Mouse (Mus musculus) megakaryocyte progenitor cell, adult 5-6 weeks (primary cell): ENCODE data around the gene Thpo. TPM values are rescaled to one million over a fixed set of nuclear protein-coding genes. Genes with fewer than 3 reads are reported as not detected.

Experiments
- ATAC-seq: replicated peaks from 2 replicates; pipeline ENCODE4 v1.8.0; 2016; ENCODE audit warnings: mild to moderate bottlenecking, moderate TSS enrichment, inconsistent platforms; ENCODE audit not compliant: poor library complexity
- total RNA-seq, 2 experiments: library from RNA; stranded (forward) in 1 of 2; stranded (reverse) in 1 of 2; fragments of 157-497, 149-512 nt in 1 of 2; fragments of 200-1000 nt in 1 of 2; gene quantifications; 2 replicates each; pipeline versions ENCODE4 v1.2.3 to v1.2.4; 2015 to 2017

The Thpo gene
- total RNA-seq, 2 experiments from 2014 or later = not detected

DNA sequence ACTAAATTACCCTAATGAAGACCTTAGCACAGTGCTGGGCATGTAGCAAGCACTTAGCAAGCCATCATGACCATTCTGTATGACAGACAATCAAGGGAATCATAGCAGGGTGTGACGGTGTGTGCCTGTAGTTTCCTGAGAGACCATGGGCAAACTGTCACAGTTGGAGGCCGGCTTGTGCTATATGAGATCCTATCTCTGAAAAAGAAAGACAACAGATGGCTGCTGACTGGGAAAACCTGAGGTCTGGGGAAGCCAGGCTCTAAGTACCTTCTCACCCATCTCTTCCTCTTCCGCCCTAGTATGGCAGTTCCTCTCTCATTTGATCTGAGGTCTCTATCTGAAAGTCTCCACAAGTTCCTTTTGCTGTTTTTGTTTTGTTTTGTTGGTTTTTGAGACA is 28.5 kb downstream of the Thpo start:
- ATAC-seq = no peak

DNA sequence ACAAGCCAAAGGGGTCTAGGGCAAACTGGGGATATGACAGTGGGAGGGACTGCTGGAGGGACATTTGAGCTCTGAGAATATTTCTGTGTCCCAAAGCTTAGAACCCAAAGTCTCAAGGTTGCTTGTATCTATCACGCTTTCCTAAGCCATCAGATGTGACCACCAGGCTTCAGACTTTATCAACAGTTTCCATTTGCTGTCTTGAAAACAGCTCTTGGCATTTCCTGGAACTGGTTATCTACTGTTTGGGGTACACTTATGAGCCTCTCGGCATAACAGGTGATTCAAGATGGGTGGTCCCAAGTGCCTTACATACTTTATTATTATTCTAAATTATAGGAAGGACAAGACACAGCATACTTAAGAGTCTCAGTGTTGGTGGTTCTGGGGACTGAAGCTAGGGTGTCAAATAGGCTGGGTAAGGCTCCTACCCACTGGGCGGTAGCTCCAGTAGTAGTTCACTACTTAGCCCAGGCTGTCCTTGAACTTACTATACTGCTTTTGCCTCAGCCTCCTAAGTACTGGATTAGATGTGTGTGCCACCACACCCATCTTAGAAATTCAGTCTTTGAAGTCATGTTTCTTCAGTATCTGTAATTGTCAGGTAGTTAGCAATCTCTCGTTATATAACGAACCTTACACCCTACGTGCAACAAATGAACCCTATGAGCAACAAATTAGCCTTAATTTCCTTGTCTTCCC is 30.5 kb downstream of the Thpo start:
- ATAC-seq = peak; percentile 17

DNA sequence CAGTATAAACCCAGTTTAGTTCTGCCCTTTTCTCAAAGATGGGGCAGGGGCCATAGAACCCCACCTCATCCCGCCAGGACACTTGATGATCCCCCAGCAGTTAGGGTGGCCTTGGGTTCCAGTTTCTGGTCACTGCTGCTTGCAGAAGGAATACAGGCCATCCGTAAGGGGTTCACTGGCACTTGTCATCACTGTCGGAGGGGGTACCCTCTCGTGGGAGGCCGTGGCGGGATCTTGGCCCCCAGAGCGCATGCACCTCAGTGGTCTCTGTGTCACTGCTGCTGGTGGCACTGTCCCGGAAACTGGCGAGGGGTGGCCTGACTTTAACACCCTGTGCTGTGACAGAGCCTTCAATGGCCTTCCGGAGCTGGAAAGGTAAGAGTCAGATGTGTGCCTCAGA is 31.2 kb downstream of the Thpo start:
- ATAC-seq = no peak

DNA sequence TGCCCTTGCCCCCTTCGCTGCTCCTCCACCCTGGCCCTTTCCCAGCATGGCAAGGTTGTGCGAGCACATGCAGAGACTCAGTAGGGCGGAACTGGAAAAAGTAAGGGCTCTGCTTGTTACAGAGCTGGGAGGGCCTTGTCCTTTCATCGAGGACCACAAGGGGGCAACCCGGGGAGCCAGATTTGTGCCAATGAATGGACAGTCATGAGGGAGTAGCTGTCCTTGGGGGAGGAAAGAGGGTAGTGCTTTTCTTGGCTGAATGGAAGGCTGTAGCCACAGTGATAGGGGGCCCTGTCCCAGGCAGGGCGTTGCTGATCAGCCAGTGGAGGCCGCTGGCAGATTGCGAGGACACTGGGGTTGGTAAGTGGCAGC is 31.8 kb downstream of the Thpo start:
- peak; percentile 82 for ATAC-seq

GRCm38 (mm10) chr16:20701729-20702521 is 32.4 kb downstream of the Thpo start:
- ATAC-seq = no peak

GRCm38 (mm10) chr16:20701316-20701715 is 33.0 kb downstream of the Thpo start:
- ATAC-seq = no peak

GRCm38 (mm10) chr16:20700036-20700435 is 34.3 kb downstream of the Thpo start:
- no peak for ATAC-seq

DNA sequence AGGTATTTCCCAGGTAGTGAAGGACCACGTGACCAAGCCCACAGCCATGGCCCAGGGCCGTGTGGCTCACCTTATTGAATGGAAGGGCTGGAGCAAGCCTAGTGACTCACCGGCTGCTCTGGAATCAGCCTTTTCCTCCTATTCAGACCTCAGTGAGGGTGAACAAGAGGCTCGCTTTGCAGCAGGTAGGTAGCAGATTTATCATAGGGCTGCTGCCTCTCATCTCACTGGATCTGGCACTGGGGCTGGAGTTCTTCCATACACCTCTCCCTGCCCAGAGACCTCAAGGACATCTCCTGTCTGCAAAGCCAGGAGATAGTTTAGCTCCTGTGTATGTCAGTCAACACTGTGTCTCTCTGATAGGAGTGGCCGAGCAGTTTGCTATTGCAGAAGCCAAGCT is 35.0 kb downstream of the Thpo start:
- no peak for ATAC-seq

DNA sequence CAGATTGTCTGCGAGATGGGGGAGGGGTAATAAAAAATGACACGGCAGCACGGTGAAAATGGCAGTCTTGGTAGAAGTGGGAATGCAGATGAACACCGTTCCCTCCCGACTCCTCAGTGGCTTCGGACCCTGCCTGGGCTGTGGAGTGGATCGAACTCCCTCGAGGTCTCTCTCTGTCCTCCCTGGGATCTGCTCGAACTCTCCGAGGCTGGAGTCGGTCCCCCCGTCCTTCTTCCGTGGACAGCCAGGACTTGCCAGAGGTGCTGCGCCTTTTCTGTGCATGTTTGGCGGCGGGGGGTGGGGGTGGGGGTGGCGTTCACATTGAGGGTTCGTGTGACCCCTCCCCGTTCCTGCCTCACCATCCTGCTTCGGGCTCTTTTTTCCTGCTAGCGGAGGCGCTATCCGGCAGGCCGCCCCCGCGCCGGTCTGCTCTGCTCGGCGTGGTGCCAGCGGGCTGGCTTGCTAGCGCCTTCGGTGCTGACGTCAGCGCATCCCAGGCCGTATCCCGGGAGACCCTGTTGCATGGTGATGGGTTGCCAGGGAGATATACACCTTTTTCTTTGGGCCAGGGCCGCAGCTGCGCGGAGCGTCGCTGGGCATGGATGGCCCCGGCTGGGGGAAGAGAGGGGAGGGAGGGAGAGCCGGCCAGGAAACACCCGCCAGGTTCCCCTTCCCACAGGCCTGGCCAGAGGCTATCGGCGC is 38.5 kb downstream of the Thpo start:
- ATAC-seq = no peak

DNA sequence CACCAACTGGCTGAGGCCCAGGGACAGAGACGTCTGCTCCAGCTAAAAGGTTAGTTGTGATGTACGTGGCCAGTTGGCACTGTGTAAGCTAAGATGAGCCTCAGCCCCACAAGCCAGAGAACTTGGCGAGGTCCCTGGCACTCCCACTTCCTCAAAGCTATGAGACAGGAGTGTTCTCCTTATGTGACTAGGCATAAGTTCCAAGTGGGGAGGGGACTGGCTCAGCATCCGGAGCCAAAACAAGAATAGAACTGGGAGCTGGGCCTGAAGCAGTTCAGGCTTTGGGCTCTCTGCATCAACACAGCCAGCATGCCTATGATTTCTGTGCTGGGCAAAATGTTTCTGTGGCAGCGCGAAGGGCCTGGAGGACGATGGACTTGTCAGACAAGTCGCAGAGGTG is 39.5 kb downstream of the Thpo start:
- ATAC-seq = peak; percentile 28; the same call in 1 of the 2 replicates

DNA sequence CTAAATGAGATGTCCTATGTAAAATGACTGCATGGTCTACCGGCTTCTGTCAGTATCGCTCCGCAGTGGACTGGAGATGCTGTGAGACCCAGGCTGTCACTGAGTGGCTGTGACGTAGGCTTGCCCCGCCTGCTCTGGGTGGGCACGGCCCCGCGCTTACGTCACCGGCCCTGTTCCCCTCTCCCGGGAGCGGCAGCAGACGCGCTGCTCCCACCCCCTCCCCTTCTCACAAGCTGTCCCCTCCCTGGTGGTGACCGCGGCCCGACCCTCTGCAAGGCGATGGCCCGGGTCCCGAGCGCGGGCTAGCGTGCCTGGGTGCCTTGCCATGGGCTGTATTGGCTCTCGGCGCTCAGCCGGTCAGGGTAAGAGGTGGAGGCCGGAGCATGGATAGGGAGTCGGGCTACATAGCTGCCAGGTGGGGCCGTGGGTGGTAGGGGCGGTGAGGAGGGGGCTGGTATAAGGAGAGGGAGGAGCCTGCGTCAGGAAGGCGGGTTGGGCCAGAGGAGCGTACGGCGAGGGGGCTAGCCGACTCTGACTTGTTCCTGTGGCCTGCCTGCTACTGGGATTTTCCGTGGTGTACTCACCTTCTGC is 41.1 kb downstream of the Thpo start, which contains the start of gene Fam131a:
Gene Fam131a (plus strand): TSS at position 131 of the 591 bp plus-strand sequence.
- peak; percentile 82 for ATAC-seq

DNA sequence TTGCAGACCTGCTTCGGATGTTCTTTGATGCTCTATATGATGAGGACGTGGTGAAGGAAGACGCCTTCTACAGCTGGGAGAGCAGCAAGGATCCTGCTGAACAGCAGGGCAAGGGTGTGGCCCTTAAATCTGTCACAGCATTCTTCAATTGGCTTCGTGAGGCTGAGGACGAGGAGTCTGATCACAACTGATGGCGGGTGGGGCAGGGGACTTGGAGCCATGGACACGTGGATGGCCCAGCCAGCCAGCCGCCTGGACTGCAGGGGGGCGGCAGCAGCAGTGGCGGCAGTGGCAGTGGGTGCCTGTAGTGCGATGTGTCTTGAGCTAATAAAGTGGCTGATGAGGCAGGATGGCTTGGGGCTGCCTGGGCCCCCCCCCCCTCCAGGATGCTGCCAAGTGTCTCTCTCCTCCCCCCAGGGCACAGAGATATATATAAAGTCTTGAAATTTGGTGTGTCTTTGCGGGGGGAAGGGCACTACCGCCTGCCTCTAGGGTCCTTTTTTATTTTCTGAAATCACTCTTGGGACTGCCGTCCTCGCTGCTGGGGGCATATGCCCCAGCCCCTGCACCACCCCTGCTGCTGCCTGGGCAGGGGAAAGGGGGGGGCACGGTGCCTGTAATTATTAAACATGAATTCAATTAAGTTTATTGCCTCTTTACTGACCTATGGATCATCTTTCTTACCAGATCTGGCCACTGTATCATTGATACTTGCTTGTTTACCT is 41.9 kb downstream of the Thpo start:
- ATAC-seq = no peak

DNA sequence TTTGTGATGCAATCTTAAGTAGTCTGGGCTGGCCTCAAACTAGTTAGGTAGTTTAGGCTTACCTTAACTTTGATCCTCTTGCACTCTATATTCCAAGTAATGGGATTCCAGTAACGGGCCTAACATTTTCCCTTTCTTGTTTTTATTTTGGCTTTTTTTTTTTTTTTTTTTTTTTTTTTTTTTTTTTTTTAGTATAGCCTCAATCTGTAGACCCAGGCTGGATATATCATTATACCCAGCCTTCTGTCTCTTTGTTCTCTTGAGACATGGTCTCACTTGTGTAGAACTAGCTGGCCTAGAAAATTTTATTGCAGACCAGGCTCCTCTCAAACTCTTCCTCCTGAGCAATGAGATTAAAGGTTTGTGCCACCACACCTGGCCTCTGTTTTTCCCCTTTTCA is 42.7 kb downstream of the Thpo start:
- no peak for ATAC-seq

GRCm38 (mm10) chr16:20690774-20691173 is 43.5 kb downstream of the Thpo start:
- ATAC-seq = peak; percentile 32

- peak; percentile 90 for ATAC-seq
Measured at GRCm38 (mm10) chr16:20677974-20678675, 56.2 kb downstream of the Thpo start.

- no peak for ATAC-seq
Measured at GRCm38 (mm10) chr16:20677380-20677779, 56.9 kb downstream of the Thpo start.

DNA sequence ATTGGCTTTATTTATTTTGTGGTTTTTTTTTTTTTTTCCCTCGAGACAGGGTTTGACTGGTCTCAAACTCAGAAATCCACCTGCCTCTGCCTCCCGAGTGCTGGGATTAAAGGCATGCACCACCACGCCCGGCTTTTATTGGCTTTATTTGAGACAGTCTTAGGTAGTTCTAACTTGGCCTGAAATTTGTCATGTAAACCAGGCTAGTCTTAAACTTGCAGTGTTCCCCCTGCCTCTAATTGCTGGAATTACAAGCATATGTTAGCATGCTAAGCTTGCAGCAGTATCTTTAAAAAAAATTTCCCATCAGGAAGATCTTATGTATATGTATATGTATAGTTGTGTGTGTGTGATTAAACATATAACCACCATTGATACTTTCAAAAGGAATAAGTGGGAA is 57.6 kb downstream of the Thpo start:
- ATAC-seq = no peak

DNA sequence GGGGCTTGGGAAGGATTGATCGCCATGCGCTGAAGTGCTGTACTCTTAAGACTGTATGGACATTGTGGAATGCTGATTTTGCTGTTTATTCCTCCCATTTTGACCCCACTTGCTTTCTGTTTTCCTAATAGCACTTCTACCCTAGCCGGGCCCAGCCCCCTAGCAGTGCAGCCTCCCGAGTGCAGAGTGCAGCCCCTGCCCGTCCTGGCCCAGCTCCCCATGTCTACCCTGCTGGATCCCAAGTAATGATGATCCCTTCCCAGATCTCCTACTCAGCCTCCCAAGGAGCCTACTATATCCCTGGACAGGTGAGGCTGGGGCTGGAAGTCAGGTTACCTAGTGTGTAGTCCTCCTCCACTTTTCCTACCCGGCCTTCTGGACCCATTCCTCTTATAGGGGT is 59.1 kb downstream of the Thpo start:
- ATAC-seq = no peak
